Mouse (Mus musculus): ENCODE measurements around the gene Adgrf1. TPM values are rescaled to one million over a fixed set of nuclear protein-coding genes. Genes with fewer than 3 reads are reported as not detected.

The Adgrf1 gene
- total RNA-seq (2021) = not detected
- long read RNA-seq, experiment 1 = 0 reads
- long read RNA-seq, experiment 2 = 0 reads

DNA sequence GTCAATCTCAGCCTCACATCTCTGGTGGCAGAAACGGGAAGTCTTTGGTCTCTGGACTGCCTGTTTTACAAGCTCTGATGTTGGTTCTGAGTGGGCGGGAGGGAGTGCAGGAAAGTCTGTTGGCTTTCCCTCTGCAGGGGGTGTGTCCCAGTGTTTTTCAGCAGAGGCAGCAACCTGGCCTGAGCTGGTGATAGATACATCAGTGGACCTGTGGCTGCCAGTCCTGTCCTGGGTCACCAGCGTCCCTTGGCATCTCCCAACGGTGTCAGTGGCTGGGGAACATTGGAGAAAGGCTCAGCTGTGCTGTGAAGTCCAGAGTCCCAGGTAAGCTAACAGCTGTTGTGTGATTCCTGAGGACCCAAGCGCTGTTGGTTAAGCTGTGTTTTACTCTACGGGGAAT, at the start of gene Adgrf1:
Gene Adgrf1 (plus strand): TSS at position 169 of the 400 bp plus-strand sequence.
- no peak for DNase-seq

DNA sequence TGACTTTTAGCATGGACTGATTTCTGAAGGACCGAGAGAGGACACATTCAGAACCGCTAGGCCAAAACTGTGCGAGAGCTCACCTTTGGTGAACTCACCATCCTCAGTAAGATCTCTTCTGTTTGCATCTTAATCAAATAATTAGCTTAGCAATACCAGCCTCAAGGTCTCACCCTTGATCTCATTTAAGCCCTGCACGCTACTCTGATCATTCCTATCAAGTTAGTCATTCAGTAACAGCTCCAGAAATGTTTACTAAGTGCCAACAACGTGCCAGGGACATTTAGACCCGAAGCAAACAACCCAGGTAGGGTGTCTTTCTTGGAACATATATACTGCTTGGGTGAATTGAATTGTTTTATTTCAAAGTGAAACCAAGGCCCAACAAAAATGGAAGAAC, 44.0 kb upstream of the Adgrf1 start:
- no peak for DNase-seq

DNA sequence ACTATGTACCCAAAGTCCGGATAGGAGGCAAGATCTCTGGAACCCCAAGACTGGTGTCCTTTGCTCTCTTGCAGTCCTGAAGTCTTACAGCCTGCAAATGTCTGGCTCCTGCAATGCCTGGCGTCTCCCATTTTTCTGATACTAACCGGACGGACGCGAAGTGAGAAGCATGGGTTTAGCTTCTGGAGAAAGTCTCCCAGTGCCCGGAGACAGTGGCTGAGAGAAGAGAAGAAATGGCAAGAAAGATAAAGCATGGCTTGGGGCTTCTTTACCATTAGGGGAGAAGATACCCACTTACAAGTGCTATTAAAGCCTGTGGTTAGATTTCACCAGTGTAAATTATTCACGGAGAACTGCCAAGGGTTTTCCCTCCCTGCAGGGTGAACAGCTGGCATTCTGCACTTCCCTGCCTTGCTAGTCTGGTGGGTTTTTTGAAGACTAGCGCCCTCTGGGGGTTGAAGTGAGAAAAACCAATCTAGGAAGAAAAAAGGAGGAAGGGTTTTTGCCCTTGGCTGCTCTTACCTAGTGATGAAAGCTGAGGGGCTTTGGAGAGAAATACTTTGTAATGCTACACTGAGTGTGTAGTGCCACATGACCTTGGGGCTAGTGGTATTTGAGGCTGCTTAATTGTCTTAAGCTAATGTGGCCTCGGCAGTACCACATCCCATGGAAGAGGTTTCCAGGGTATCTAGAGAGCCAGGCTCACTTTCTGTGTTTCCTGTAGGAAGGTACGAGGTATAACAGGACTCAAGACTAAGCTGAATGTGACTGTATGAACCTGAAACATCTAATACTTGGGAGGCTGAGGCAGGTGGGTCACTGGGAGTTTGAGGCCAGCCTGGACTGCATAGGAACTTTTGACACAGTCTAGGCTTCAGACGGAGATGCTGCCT, 40.3 kb upstream of the Adgrf1 start:
- peak; percentile 53 for DNase-seq

DNA sequence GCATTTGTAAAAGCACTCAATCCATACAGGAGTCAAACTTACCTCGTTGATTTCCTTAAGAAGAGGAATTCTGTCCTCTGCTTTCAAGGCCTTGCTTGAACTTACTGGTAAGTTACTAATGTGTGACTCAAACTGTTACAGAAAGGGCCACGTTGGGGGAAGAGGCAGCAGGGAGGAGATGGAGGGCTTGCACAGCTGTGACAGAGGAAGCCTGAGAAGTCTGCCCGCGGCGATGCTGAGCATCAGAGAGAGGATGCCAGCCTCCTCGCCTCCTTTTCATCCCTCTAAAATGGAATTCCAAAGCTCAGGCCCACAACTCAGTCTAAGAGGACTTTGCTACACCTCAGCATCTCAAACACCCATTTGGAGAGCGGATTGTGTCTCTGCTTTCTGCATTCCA, 39.3 kb upstream of the Adgrf1 start:
- no peak for DNase-seq

DNA sequence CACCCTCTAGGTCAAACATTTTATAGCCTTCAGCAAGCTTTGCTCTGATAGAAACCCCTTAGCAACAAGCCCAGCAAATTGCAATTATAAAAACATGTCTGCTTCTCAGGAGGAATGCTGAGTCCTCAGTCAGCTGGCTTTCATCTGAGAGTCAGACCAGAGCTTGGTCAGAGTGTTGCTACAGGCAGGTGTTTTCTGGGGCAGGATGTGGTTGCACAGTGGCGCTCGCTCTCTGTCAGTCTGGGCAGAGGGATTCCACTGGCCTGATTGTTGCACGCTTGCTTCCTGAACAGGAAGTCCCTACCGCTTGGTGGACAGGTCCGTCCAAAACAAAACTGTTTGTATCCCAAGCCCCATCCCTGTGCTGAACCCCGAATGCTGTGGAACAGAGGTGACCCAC, 37.4 kb upstream of the Adgrf1 start:
- DNase-seq = no peak

DNA sequence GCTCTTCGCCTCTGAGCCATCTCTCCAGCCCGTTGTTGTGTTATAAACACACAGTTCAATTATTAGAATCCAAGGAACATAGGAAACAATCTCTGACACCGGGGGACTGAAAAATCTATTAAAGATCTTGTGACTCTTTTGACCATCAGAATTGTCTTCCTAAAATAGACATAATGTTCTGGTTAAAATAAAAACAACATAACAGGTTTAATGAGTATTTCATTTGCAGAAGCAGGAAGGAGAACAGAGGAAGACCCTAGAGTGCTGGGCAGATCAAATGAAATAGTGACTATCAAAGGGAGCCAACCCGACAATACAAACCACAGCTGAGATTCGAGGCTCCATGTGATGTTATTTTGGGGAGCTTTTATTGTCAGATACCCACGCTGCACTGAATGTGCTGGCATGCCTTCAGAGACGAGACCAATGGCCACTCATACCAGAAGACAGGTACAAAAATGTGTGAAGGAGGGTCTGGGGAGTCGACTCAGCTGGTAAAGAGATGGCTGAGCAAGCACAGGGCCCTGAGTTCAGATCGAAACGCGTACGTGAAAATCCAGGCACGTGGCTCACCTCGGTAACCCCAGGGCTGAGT, 33.4 kb upstream of the Adgrf1 start:
- no peak for DNase-seq

DNA sequence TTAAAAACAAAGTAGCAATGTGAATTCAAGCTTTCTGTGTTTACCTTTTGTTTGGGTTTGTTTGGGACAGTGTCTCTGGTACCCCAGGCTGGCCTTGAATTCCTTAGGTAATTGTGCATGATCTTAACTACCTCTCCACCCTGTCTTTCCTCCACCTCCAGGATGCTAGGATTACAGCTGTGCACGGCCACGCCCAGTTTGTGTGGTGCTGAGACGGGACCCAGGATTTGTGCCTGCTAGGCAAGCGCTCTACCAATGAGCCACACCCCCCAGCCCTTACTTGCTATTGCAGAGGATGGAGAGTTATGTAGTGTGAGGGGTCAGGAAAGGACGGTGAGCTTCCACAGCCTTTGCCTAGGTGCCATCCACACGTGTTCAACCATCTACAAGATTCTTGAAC, 31.1 kb upstream of the Adgrf1 start:
- DNase-seq = no peak

DNA sequence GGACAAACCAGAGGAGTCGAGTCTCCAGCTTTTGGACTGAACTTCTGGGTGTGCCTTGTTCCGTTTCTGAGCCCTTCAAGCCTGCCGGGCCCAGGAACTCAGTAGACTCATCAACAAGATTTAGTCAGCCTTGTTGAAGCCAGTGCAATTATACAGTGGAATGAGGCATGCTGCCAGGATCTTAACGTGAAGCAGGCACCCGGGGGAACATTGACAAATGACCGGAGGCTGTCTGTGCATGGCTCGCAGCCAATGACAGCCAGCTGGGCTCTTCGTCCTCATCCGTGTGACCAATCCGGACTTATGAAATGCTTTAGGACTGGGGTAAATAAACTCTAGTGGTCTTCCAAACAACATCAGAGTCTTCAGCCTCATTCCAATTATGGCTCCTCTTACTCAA, 29.0 kb upstream of the Adgrf1 start:
- peak; percentile 77 for DNase-seq

DNA sequence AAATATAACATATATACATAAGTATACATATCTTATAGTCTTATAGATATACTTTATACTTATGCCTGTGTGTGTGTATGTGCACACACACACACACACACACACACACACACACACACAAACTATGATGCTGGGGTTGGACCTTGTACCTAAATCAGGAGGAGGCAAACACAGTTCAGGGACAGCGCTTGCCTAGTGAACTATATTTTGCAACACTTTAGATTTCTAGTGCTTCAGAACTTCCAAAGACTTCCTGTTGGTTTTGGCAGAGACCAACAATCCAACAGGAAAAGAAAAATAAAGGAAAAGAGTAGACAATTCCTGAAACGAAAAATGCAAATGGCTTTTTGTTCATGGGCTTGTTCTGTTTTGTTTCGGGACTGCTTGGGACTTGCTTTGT, 27.5 kb upstream of the Adgrf1 start:
- DNase-seq = no peak

DNA sequence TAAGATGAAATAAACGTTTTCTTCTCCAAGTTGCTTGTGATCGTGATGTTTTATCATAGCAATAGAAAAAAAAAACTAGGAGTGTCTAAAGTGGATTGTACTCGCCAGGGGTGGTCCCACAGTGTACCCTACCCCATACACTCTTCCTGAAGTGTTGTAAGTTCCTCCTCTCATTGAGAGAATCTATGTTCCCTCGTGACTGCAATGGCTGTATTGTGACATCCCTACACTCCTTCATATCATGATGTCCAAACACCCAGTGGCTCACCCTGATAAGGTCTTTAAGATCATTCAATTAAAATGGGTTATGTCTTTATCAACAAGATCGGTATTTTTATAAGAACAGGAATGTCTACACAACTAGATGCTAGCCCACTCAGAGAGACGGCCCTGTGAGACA, 24.8 kb upstream of the Adgrf1 start:
- no peak for DNase-seq

DNA sequence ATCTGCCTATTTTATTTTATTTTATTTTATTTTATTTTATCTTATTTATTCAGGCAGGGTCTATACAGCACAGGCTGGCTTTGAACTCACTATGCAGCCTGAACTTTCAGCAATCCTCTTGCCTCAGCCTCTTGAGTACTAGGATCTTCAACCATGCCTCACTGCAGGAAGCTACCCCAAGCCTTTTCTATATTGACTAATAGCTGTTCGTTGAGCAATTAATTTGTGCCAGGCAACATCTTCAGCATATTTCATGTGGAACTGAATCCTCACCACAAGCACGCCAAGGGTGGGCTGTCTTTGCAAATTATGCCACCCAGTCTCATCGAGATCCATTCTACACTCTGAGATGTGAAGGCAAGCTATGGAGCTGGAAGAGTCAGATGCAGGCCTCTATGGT, 22.9 kb upstream of the Adgrf1 start:
- no peak for DNase-seq

DNA sequence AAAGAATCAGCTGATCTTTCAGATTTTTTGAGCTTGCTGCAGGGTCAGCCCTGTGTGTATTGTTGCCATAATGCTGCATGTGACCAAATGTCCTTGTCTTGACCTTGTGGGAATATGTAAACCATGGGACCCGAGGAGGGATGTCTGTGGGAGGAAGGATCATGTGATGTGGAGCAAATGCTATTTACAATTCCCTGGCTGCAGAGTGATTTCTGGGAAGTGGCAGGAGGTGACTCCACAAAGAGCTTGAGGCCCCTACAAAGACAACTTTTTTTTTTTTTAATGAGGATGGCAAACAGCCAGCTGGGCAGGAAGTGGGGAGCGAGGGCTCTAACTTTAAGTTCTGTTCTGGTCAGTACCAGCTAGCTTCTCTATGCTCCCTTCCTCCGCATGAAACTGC, 20.5 kb upstream of the Adgrf1 start:
- no peak for DNase-seq

DNA sequence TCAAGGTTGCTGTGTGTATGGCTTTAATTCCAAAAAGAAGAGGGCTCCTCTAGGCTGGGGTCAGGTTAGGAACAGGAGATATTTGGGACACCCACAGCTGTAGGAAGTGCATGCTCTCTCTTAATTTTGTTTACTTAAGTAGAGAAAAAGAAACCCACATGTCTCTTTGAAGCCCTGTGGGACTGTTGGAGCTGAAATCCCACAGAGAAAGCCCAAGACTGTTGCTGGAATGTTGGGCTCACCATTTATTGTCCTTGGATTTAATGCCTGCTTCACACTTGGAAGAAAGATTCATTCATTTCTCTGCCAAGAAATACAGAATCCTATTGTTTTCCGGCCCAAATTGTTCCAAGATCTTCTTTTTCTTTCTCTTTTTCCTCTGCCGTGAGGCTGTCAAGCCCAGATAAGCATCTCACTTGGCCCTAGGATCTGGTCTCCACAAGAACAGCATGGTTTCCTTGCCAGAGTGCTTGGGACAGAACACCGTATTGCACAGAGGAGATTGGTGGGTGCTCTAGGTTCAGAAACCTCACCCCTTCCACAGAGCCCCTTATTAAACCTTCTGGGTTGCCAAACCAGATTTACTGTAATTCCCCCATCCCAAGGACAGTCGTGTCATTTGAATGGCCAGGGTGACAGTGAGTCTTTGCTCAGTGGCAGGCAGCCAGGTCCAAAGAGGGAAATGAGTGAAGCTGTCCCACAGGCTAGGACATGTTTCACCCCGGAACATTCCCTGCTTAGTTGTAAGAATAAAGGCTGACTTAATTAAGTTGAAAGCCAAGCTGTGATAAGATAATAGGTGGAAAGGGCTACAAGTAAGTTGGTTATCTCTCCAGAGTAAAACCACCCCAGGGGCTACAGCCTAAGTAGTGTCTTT, 18.6 kb upstream of the Adgrf1 start:
- peak; percentile 27 for DNase-seq

DNA sequence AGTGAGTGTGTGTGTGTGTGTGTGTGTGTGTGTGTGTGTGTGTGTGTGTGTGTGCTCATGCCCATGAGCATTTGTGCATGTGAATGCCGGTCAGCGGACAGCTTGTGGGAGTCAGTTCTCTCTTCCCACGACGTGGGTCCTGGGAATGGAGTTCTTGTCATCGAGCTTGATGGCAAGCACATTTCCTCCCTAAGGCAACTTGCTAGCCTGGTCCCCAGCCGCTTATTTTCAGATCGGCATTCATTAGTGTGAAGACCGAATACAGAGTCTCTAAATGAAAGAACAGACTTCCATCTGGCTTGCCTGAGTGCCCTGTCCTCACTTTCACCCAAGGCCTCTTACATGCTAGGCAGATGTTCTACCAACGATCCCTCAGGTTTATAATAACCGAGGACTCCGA, 17.3 kb upstream of the Adgrf1 start:
- DNase-seq = no peak

DNA sequence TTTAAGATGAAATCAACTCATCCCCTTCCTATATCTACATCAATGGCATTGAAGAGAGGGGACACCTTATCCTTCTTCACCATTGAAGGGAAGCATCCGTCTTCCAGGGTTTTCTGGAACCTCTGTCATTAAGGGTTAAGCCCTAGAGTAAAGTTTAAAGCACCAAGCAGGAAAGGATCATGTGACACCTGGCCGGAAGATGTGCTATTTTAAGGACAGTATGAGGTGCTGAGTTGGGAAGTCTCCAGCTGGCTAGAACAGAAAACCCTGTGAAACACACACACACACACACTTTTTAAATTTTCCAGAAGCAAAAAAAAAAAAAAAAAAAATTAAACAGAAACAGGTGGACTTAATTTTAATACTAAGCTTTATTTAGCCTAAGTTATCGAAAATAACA, 15.9 kb upstream of the Adgrf1 start:
- DNase-seq = no peak

DNA sequence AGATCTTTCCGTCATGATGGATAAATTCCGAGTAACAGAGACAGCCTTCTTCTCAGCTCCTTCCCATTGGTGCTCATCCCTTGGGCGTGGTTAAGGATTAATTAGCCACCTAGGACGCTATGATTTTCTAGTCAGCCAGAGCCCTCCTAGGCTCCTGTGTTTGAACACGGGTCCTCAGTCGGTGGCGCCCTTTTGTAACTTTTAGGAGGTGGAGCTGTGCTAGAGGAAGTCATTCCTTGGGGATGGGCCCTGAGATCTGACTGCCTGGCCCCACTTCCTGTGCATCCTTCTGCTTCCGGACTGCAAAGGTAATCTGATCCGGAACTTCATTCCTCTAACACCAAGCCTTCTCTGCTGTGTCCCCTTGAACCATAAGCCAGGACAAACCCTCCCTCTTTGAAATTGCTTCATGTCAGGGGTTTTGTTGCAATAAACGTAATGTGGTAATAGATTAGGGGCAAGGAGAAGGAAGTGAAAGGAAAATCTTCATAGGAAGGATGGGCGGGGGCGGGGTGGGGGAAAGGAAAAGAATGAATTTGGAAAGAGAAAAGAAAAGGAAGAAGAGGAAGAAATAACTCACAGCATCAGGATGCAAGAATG, 13.5 kb upstream of the Adgrf1 start:
- no peak for DNase-seq

DNA sequence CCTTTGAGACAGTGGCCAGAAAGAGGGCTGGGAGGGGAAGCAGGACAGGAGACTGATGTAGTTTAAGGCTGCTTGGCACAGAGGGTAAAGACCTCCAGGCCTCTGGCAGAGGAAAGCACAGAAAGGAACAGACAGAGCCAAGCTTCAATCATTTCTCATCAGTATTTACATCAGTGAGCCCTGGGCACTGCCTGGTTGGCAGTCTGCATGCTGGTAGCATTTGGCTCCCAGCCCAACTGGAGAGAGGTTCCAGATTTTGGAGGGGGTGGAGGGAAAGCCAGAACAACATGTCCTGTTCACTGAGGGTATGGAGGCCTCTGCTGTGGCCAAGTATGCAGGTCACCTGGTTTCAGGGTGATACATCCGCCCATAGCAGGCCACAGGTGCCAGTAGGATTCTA, 12.4 kb upstream of the Adgrf1 start:
- no peak for DNase-seq

DNA sequence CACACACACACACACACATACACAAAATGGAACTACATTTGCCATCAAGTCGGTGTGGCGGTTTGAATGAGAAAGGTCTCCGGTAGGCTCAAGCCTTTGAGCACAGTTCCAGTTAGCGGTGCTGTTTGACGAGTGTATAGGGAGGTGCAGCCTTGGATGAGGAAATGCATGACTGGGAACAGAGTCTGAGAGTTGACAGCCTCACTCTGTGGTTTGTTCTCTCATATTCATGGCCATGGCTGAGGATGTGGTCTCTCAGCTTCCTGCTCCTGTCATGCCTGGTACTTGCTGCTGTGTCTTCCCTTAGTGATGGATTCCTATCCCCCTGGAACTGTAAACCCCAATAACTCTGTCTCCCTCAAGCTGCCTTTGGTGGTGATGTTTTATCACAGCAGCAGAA, 8.2 kb upstream of the Adgrf1 start:
- DNase-seq = no peak

DNA sequence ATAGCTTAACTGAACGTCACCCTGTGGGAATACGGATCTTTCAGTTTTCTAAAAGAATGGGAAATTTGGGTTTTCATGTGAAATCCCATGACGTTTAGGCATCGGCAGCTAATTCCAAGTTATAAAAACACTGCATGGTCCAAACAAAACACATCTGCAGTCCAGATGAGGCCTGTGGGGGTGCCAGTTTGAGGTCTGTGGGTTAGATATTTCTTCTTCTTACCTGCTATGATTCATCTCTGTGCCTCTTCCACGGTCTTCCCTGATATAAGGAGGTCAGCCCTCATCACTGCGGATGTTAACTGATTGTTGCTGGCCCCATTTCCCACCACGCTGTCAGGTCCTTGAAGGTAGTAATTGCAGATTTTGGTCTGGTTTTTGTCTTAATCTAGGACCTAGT, 5.4 kb upstream of the Adgrf1 start:
- no peak for DNase-seq

DNA sequence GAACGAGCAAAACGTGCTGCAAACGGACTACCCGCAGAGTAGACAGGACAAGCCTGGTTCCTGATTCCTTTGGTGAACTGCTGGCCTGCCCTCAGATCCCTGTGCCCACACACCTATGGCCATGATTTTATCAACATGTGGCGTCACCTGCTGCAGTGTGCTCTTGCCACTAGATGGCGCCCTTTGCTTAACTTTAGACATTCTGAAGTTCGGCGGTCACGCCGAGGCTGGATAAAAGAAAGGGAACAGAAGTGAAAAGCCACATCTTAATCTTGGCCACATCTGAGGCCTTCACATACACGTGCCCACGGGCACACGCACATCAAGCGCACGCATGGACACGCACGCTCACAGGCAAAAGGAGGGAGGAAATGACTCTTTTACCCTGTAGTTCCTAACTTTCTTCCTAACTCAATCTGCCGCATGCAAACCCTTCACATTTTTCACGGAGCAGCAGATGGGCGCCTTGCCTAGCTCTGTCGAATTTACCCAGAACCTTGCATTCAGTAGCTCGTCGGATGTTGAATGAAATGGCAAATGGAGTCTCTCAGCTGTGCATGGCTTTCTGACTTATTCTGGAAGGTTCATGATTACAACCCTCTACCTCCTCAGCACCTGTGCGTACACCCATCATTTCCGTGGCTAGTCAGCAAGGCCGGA, 4.8 kb upstream of the Adgrf1 start:
- peak; percentile 83 for DNase-seq

DNA sequence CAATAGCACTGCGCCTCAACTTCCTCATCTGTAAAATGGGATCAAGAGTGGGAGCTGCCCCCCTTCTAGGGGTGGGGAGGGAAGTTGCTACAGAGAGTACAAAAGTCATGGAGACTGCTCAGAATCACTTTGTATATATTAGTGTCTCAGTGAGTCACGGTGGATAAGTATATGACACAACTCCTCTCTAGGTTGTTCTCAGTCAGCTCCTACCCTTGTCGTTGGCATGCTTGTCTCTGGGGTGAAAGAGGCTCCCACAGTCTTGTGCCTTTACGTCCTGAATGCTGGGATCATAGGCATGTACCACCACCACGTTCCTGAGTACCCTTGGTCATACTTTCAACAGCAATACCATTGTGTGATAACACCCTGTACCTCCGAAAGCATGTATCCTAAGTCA, 4.2 kb upstream of the Adgrf1 start:
- DNase-seq = no peak

DNA sequence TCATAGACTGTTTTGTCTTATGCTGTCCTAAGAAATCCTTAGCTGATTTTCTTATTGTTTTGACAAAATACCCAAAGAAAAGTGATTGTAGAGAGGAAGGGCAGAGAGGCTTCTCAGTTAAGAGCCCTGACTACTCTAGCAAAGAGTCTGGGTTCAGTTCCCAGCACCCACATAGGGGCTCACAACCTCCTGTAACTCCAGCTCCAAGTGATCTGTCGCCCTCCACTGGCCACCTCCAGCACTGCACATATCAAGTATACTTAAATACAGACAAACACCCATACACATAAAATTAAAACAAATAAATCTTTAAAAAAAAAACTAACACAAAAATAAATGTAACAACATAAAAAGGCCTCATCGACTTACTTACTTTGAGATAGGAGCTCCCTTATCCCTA, 3.5 kb upstream of the Adgrf1 start:
- DNase-seq = no peak

Measured in gastrocnemius, postnatal 10 days (tissue).